Mouse (Mus musculus): ENCODE results near the gene Gas7.

GRCm38 (mm10) chr11:67538557-67538956 lies 83.3 kb downstream of the Gas7 start:
- TF ChIP-seq POLR2A (IDR thresholded peaks at IDR 0.05; ENCODE audit: extremely low read depth, insufficient read depth, low read length) (no peak), CTCF (IDR thresholded peaks at IDR 0.05; ENCODE audit: low read depth, low read length) (no peak)

Measured in liver, adult 2 months (tissue).